Comparison of ENCODE assay signal across 8 mouse cellular contexts in genomic region chr15:96284711-96285322, GRCm38 (mm10). TPM values are rescaled to one million over a fixed set of nuclear protein-coding genes. Genes with fewer than 3 reads are reported as not detected.
A peak's percentile ranks its signal among the peaks of the same experiment; 100 is the strongest.
DNase-seq lines count a peak whose midpoint lies in the region; ATAC-seq and TF ChIP-seq lines count a peak whose summit lies in the region.

No protein-coding gene starts in this region.

- WGBS in heart, embryonic 16.5 days = under 1% methylated on average over 64 of the region's 67 CpGs
- WGBS in macrophage (ENCODE audit: missing documents) = under 1% methylated on average over 46 of the region's 67 CpGs

- TF ChIP-seq POLR2A in cortical plate, adult 2 months (IDR thresholded peaks at IDR 0.05; ENCODE audit: extremely low read depth, insufficient read depth, low read length) = peak; percentile 15; the same call in 1 of the 2 replicates

- peaks cover 12% of the 10 kb centered on the region for H3K36me3 ChIP-seq in heart, embryonic 16.5 days (ENCODE audit: control insufficient read depth, insufficient read depth)
- peaks cover 14% of the 10 kb centered on the region; the same call in 1 of the 2 replicates for H3K36me3 ChIP-seq in macrophage (ENCODE audit: inconsistent target)

- DNase-seq in adrenal gland, adult 18-20 months (ENCODE audit: low spot score in 2 of 2) = peak; percentile 66 to 67
- no peak for DNase-seq in adrenal gland, postnatal 25 days
- peak; percentile 61 to 71 for DNase-seq in B cell, adult 2 months
- DNase-seq in layer of hippocampus, postnatal 14 days (ENCODE audit: low spot score in 2 of 2) = peak; percentile 47 to 64
- peak; percentile 59 for DNase-seq in spleen, adult 12 weeks (ENCODE audit: low spot score)

- H3K27ac ChIP-seq in cortical plate, adult 2 months (ENCODE audit: insufficient read depth, low read length) = peak overlapping the region; percentile 96
- peak overlapping the region; percentile 100 for H3K27ac ChIP-seq in heart, embryonic 16.5 days (ENCODE audit: low read length)
- H3K27ac ChIP-seq in macrophage = peak overlapping the region; percentile 60

- peak overlapping the region; percentile 90 for H3K4me2 ChIP-seq in heart, embryonic 16.5 days (ENCODE audit: low read depth, low read length)

- no peak for TF ChIP-seq CTCF in cortical plate, adult 2 months (IDR thresholded peaks at IDR 0.05; ENCODE audit: extremely low read depth, insufficient read depth, low read length)

- 0 out of 2 replicates have a peak, but pooled peaks cover 5% of the 10 kb centered on the region for H3K9me3 ChIP-seq in heart, embryonic 16.5 days (replicated peaks; ENCODE audit: control insufficient read depth, low read length)

- H3K79me2 ChIP-seq in macrophage (ENCODE audit: inconsistent target) = peaks cover 65% of the 10 kb centered on the region

- H3K27me3 ChIP-seq in heart, embryonic 16.5 days (ENCODE audit: control insufficient read depth, insufficient read depth, low read length) = no peaks in the 10 kb centered on the region

- peak overlapping the region; percentile 67 for H3K4me3 ChIP-seq in cortical plate, adult 2 months (ENCODE audit: insufficient read depth, low read length)
- peak overlapping the region; percentile 96 for H3K4me3 ChIP-seq in heart, embryonic 16.5 days (ENCODE audit: low read length)
- peak overlapping the region; percentile 69 for H3K4me3 ChIP-seq in macrophage (ENCODE audit: inconsistent target)

- H3K9ac ChIP-seq in heart, embryonic 16.5 days (ENCODE audit: low read length) = peak overlapping the region; percentile 100

- peak; percentile 20 for ATAC-seq in heart, embryonic 16.5 days (replicated peaks; ENCODE audit: extremely low read depth, insufficient read depth, low FRiP score)

- peaks cover 9% of the 10 kb centered on the region; the same call in 1 of the 2 replicates for H3K4me1 ChIP-seq in cortical plate, adult 2 months (ENCODE audit: control insufficient read depth, insufficient read depth, low read length)
- peaks cover 28% of the 10 kb centered on the region for H3K4me1 ChIP-seq in heart, embryonic 16.5 days (ENCODE audit: control insufficient read depth, insufficient read depth, low read length)

RNA-seq across cellular contexts. Expression of gene Arid2, which starts 2.5 kb away (rescaled TPM):
- 10 to 100 TPM; 23.2 to 35.6 TPM for total RNA-seq in adrenal gland, adult 18-20 months (2021)
- total RNA-seq in adrenal gland, postnatal 25 days (2021) = 37.9 and 51.1 TPM in 2 replicates
- polyA plus RNA-seq in cortical plate, adult 2 months (2012; rRNA removed) = 13.2 and 13.3 TPM in 2 replicates
- 13.5 and 14.0 TPM in 2 replicates for polyA plus RNA-seq in heart, embryonic 16.5 days (2015; fragmentation: Nextera tagmentation; extraction: Ambion mirVana)
- 10 to 100 TPM; 37.5 to 39.8 TPM for total RNA-seq in layer of hippocampus, postnatal 14 days (2021)
- 100 to 1,000 TPM in 9 of 26 experiments, 10 to 100 TPM in 17; 38.6 to 153 (median 91.7) TPM for total RNA-seq in macrophage (2018; cell fraction: chromatin; rRNA removed)
- 10 to 100 TPM in 23 of 26 experiments, 1 to 10 TPM in 3; 7.4 to 26.9 (median 16.3) TPM for total RNA-seq in macrophage (2018; cell fraction: cytosol; rRNA removed)
- 100 to 1,000 TPM in 1 of 26 experiments, 10 to 100 TPM in 25; 26.3 to 140 (median 56.9) TPM for total RNA-seq in macrophage (2018; cell fraction: nucleus; rRNA removed)
- 11.8 to 14.0 TPM (median 12.7 TPM) in 3 replicates for polyA plus RNA-seq in macrophage (2018)
